8 mouse cellular contexts compared by ENCODE assay signal in genomic region chr15:82969206-82969721, GRCm38 (mm10). TPM values are rescaled to one million over a fixed set of nuclear protein-coding genes. Genes with fewer than 3 reads are reported as not detected.
A peak's percentile ranks its signal among the peaks of the same experiment; 100 is the strongest.
DNase-seq lines count a peak whose midpoint lies in the region; ATAC-seq lines count a peak whose summit lies in the region.

No protein-coding gene starts in this region.

- 0 out of 2 replicates have a peak overlapping the region, but pooled peaks have one; percentile 5 for H3K9ac ChIP-seq in limb, embryonic 13.5 days
- peak overlapping the region; percentile 4 for H3K9ac ChIP-seq in stomach, embryonic 16.5 days (ENCODE audit: low read length)

- no peak overlapping the region for H3K4me3 ChIP-seq in limb, embryonic 13.5 days
- no peak overlapping the region for H3K4me3 ChIP-seq in stomach, embryonic 16.5 days (replicated peaks; ENCODE audit: low read length)

- peaks cover 14% of the 10 kb centered on the region for H3K27me3 ChIP-seq in limb, embryonic 13.5 days
- H3K27me3 ChIP-seq in stomach, embryonic 16.5 days (ENCODE audit: control insufficient read depth, insufficient read depth, low read length): no peaks in the 10 kb centered on the region

- peak overlapping the region; percentile 72 for H3K27ac ChIP-seq in limb, embryonic 13.5 days
- H3K27ac ChIP-seq in stomach, embryonic 16.5 days (ENCODE audit: low read length): peak overlapping the region; percentile 7

- H3K9me3 ChIP-seq in limb, embryonic 13.5 days: no peaks in the 10 kb centered on the region
- H3K9me3 ChIP-seq in stomach, embryonic 16.5 days (replicated peaks; ENCODE audit: control insufficient read depth, low read length): no peaks in the 10 kb centered on the region

- DNase-seq in adrenal gland, postnatal 14 days: peak; percentile 54
- no peak for DNase-seq in adrenal gland, postnatal 4 days (ENCODE audit: low spot score in 2 of 2)
- peak; percentile 21 for DNase-seq in thymus, postnatal 14 days
- no peak for DNase-seq in thymus, postnatal 4 days
- DNase-seq in c-Kit-positive CD71-positive TER-119-positive erythroid progenitor cells, embryonic 14.5 days (ENCODE audit: low spot score): no peak

- H3K36me3 ChIP-seq in limb, embryonic 13.5 days: no peaks in the 10 kb centered on the region
- H3K36me3 ChIP-seq in stomach, embryonic 16.5 days (ENCODE audit: control insufficient read depth, insufficient read depth, low read length): no peaks in the 10 kb centered on the region

- peak; percentile 18; the same call in 1 of the 2 replicates for ATAC-seq in limb, embryonic 13.5 days (ENCODE audit: low FRiP score, low read depth)
- no peak for ATAC-seq in stomach, embryonic 16.5 days (ENCODE audit: insufficient read depth, low FRiP score)
- ATAC-seq in monocyte, adult 5-6 weeks (replicated peaks; ENCODE audit: insufficient number of reproducible peaks, low FRiP score, low TSS enrichment, poor library complexity, severe bottlenecking): no peak

- H3K4me1 ChIP-seq in limb, embryonic 13.5 days: peaks cover 41% of the 10 kb centered on the region
- peaks cover 22% of the 10 kb centered on the region for H3K4me1 ChIP-seq in stomach, embryonic 16.5 days (ENCODE audit: control insufficient read depth, insufficient read depth, low read length)

- 15% methylated on average over 6 of the region's 6 CpGs for WGBS in limb, embryonic 13.5 days
- WGBS in stomach, embryonic 16.5 days: 26% methylated on average over 6 of the region's 6 CpGs

- peak overlapping the region; percentile 65 for H3K4me2 ChIP-seq in limb, embryonic 13.5 days (replicated peaks)
- no peak overlapping the region for H3K4me2 ChIP-seq in stomach, embryonic 16.5 days (ENCODE audit: low read depth, low read length)

RNA-seq across cellular contexts. Expression of gene Tcf20, which starts 18.4 kb away (rescaled TPM):
- total RNA-seq in adrenal gland, postnatal 14 days (2021): 75.9 and 85.4 TPM in 2 replicates
- total RNA-seq in adrenal gland, postnatal 4 days (2021): 10 to 100 TPM; 85.4 to 98.1 TPM
- polyA plus RNA-seq in limb, embryonic 13.5 days (2015; fragmentation: Nextera tagmentation; extraction: Ambion mirVana): 13.9 and 14.3 TPM in 2 replicates
- polyA plus RNA-seq in stomach, embryonic 16.5 days (2015; fragmentation: Nextera tagmentation; extraction: Ambion mirVana): 7.1 and 8.0 TPM in 2 replicates
- total RNA-seq in monocyte, adult 5-6 weeks (2017): 77.4 to 104 TPM (median 81.3 TPM) in 3 replicates

Comparison
In these comparisons a context has a peak if more than half of its experiments do, and no peak if none do; other contexts are left out.
1. DNase-seq: peak in adrenal gland, postnatal 14 days (single experiment) and thymus, postnatal 14 days (single experiment); none in adrenal gland, postnatal 4 days (0 of 2), thymus, postnatal 4 days (single experiment) and c-Kit-positive CD71-positive TER-119-positive erythroid progenitor cells, embryonic 14.5 days (single experiment).